Mouse (Mus musculus): ENCODE measurements around the gene Nckap5. TPM values are rescaled to one million over a fixed set of nuclear protein-coding genes. Genes with fewer than 3 reads are reported as not detected.
"Not testable (repeated sequence)": the region's sequence is repeated elsewhere in the genome, so short reads cannot be mapped to it uniquely, and the experiment has no call there.

The Nckap5 gene
- polyA plus RNA-seq, 1 experiment: not detected

GRCm38 (mm10) chr1:126094346-126094745, 736.3 kb downstream of the Nckap5 start:
- TF ChIP-seq POLR2A (IDR thresholded peaks at IDR 0.05; ENCODE audit: borderline replicate concordance, control insufficient read depth, low read depth, low read length): no peak
- TF ChIP-seq CTCF (IDR thresholded peaks at IDR 0.05; ENCODE audit: control insufficient read depth, insufficient read depth, low read length): no peak
- 89% methylated on average over 4 of the region's 4 CpGs for WGBS
- Histone ChIP-seq H3K4me1 (ENCODE audit: control insufficient read depth, insufficient read depth, low read length) (no peaks in the 10 kb centered on the region), H3K4me3 (replicated peaks; ENCODE audit: control insufficient read depth, low read depth, low read length) (no peak overlapping the region), H3K27ac (ENCODE audit: control insufficient read depth, insufficient read depth, low read depth, low read length, poor library complexity) (no peak overlapping the region)

- WGBS: 78% methylated on average over 2 of the region's 2 CpGs
- H3K4me3 ChIP-seq (replicated peaks; ENCODE audit: control insufficient read depth, low read depth, low read length); H3K27ac ChIP-seq (ENCODE audit: control insufficient read depth, insufficient read depth, low read depth, low read length, poor library complexity); H3K4me1 ChIP-seq (ENCODE audit: control insufficient read depth, insufficient read depth, low read length): not testable (repeated sequence)
Measured at GRCm38 (mm10) chr1:126091979-126092378, 738.6 kb downstream of the Nckap5 start.

GRCm38 (mm10) chr1:126087181-126087580, 743.4 kb downstream of the Nckap5 start:
- TF ChIP-seq CTCF (IDR thresholded peaks at IDR 0.05; ENCODE audit: control insufficient read depth, insufficient read depth, low read length) (no peak), POLR2A (IDR thresholded peaks at IDR 0.05; ENCODE audit: borderline replicate concordance, control insufficient read depth, low read depth, low read length) (no peak)
- no peak overlapping the region for H3K27ac ChIP-seq (ENCODE audit: control insufficient read depth, insufficient read depth, low read depth, low read length, poor library complexity)
- no peaks in the 10 kb centered on the region for H3K4me1 ChIP-seq (ENCODE audit: control insufficient read depth, insufficient read depth, low read length)
- no peak overlapping the region for H3K4me3 ChIP-seq (replicated peaks; ENCODE audit: control insufficient read depth, low read depth, low read length)
- 88% methylated on average over 7 of the region's 7 CpGs for WGBS

- TF ChIP-seq POLR2A (IDR thresholded peaks at IDR 0.05; ENCODE audit: borderline replicate concordance, control insufficient read depth, low read depth, low read length) (no peak), CTCF (IDR thresholded peaks at IDR 0.05; ENCODE audit: control insufficient read depth, insufficient read depth, low read length) (no peak)
- Histone ChIP-seq H3K27ac (ENCODE audit: control insufficient read depth, insufficient read depth, low read depth, low read length, poor library complexity) (no peak overlapping the region), H3K4me3 (replicated peaks; ENCODE audit: control insufficient read depth, low read depth, low read length) (no peak overlapping the region), H3K4me1 (ENCODE audit: control insufficient read depth, insufficient read depth, low read length) (no peaks in the 10 kb centered on the region)
- WGBS: 82% methylated on average over 4 of the region's 4 CpGs
Measured at GRCm38 (mm10) chr1:126076312-126076711, 754.3 kb downstream of the Nckap5 start.

- H3K4me3 ChIP-seq (replicated peaks; ENCODE audit: control insufficient read depth, low read depth, low read length): no peak overlapping the region
- no peaks in the 10 kb centered on the region for H3K4me1 ChIP-seq (ENCODE audit: control insufficient read depth, insufficient read depth, low read length)
- 80% methylated on average over 2 of the region's 2 CpGs for WGBS
- no peak for TF ChIP-seq CTCF (IDR thresholded peaks at IDR 0.05; ENCODE audit: control insufficient read depth, insufficient read depth, low read length)
- TF ChIP-seq POLR2A (IDR thresholded peaks at IDR 0.05; ENCODE audit: borderline replicate concordance, control insufficient read depth, low read depth, low read length): no peak
- H3K27ac ChIP-seq (ENCODE audit: control insufficient read depth, insufficient read depth, low read depth, low read length, poor library complexity): no peak overlapping the region
Measured at GRCm38 (mm10) chr1:126070861-126071260, 759.7 kb downstream of the Nckap5 start.

GRCm38 (mm10) chr1:126051491-126051890, 779.1 kb downstream of the Nckap5 start:
- 66% methylated on average over 3 of the region's 3 CpGs for WGBS
- no peak overlapping the region for H3K4me3 ChIP-seq (replicated peaks; ENCODE audit: control insufficient read depth, low read depth, low read length)
- H3K27ac ChIP-seq (ENCODE audit: control insufficient read depth, insufficient read depth, low read depth, low read length, poor library complexity): no peak overlapping the region
- H3K4me1 ChIP-seq (ENCODE audit: control insufficient read depth, insufficient read depth, low read length): no peaks in the 10 kb centered on the region
- TF ChIP-seq POLR2A (IDR thresholded peaks at IDR 0.05; ENCODE audit: borderline replicate concordance, control insufficient read depth, low read depth, low read length): no peak
- TF ChIP-seq CTCF (IDR thresholded peaks at IDR 0.05; ENCODE audit: control insufficient read depth, insufficient read depth, low read length): no peak

GRCm38 (mm10) chr1:126042886-126043285, 787.7 kb downstream of the Nckap5 start:
- Histone ChIP-seq H3K4me1 (ENCODE audit: control insufficient read depth, insufficient read depth, low read length) (no peaks in the 10 kb centered on the region), H3K4me3 (replicated peaks; ENCODE audit: control insufficient read depth, low read depth, low read length) (no peak overlapping the region), H3K27ac (ENCODE audit: control insufficient read depth, insufficient read depth, low read depth, low read length, poor library complexity) (no peak overlapping the region)
- TF ChIP-seq POLR2A (IDR thresholded peaks at IDR 0.05; ENCODE audit: borderline replicate concordance, control insufficient read depth, low read depth, low read length) (no peak), CTCF (IDR thresholded peaks at IDR 0.05; ENCODE audit: control insufficient read depth, insufficient read depth, low read length) (no peak)
- WGBS: 83% methylated on average over 5 of the region's 5 CpGs

- Histone ChIP-seq H3K4me3 (replicated peaks; ENCODE audit: control insufficient read depth, low read depth, low read length) (no peak overlapping the region), H3K4me1 (ENCODE audit: control insufficient read depth, insufficient read depth, low read length) (no peaks in the 10 kb centered on the region), H3K27ac (ENCODE audit: control insufficient read depth, insufficient read depth, low read depth, low read length, poor library complexity) (no peak overlapping the region)
- 84% methylated on average over 8 of the region's 8 CpGs for WGBS
- TF ChIP-seq POLR2A (IDR thresholded peaks at IDR 0.05; ENCODE audit: borderline replicate concordance, control insufficient read depth, low read depth, low read length) (no peak), CTCF (IDR thresholded peaks at IDR 0.05; ENCODE audit: control insufficient read depth, insufficient read depth, low read length) (no peak)
Measured at GRCm38 (mm10) chr1:126027536-126027935, 803.1 kb downstream of the Nckap5 start.

GRCm38 (mm10) chr1:126024518-126024917, 806.1 kb downstream of the Nckap5 start:
- no peak for TF ChIP-seq CTCF (IDR thresholded peaks at IDR 0.05; ENCODE audit: control insufficient read depth, insufficient read depth, low read length)
- TF ChIP-seq POLR2A (IDR thresholded peaks at IDR 0.05; ENCODE audit: borderline replicate concordance, control insufficient read depth, low read depth, low read length): no peak
- Histone ChIP-seq H3K4me1 (ENCODE audit: control insufficient read depth, insufficient read depth, low read length) (no peaks in the 10 kb centered on the region), H3K4me3 (replicated peaks; ENCODE audit: control insufficient read depth, low read depth, low read length) (no peak overlapping the region), H3K27ac (ENCODE audit: control insufficient read depth, insufficient read depth, low read depth, low read length, poor library complexity) (no peak overlapping the region)
- 71% methylated on average over 6 of the region's 6 CpGs for WGBS
